Mouse (Mus musculus): ENCODE results near the gene Rhox3a2.
"Not testable (repeated sequence)": the region's sequence is repeated elsewhere in the genome, so short reads cannot be mapped to it uniquely, and the experiment has no call there.

GRCm38 (mm10) chrX:37432194-37432593 lies 52.4 kb downstream of the Rhox3a2 start, which contains the start of gene Rhox4b:
- not testable (repeated sequence) for TF ChIP-seq CTCF (IDR thresholded peaks at IDR 0.05; ENCODE audit: control insufficient read depth, insufficient read depth, low read length); POLR2A (IDR thresholded peaks at IDR 0.05; ENCODE audit: borderline replicate concordance, control insufficient read depth, low read depth, low read length)
